Mouse (Mus musculus) heart, embryonic 13.5 days (tissue): ENCODE data around the gene Pid1. TPM values are rescaled to one million over a fixed set of nuclear protein-coding genes. Genes with fewer than 3 reads are reported as not detected.
A peak's percentile ranks its signal among the peaks of the same experiment; 100 is the strongest.

Experiments used
- ATAC-seq: fragments of 200-750 bp; cut with Nextera tagmentation; 2 replicates; pipeline ENCODE4 v1.8.0; 2017; ENCODE audit warnings: moderate TSS enrichment; ENCODE audit not compliant: insufficient number of reproducible peaks, low FRiP score, low TSS enrichment; ENCODE audit errors: extremely low read depth
- H3K27ac ChIP-seq: fragments of 300-500 bp; sonication (generic); replicated peaks from 2 replicates; pipeline ENCODE4 v1.5.1; 2015; ENCODE audit warnings: moderate library complexity, mild to moderate bottlenecking, inconsistent platforms
- H3K27me3 ChIP-seq: fragments of 300-500 bp; sonication (generic); replicated peaks from 2 replicates; pipeline ENCODE4 v1.6.1; 2015; ENCODE audit warnings: mild to moderate bottlenecking, inconsistent platforms
- H3K36me3 ChIP-seq: fragments of 300-500 bp; sonication (generic); 2 replicates; pipeline ENCODE4 v1.6.1; 2015; ENCODE audit warnings: mild to moderate bottlenecking, inconsistent platforms
- H3K4me1 ChIP-seq: fragments of 300-500 bp; sonication (generic); 2 replicates; pipeline ENCODE4 v1.6.1; 2015; ENCODE audit warnings: inconsistent platforms
- H3K4me2 ChIP-seq: fragments of 300-500 bp; sonication (generic); 2 replicates; pipeline ENCODE4 v1.6.1; 2015; ENCODE audit warnings: inconsistent platforms, mild to moderate bottlenecking, moderate library complexity
- H3K4me3 ChIP-seq: fragments of 300-500 bp; sonication (generic); 2 replicates; pipeline ENCODE4 v1.5.1; 2015; ENCODE audit warnings: moderate library complexity, mild to moderate bottlenecking, inconsistent platforms
- H3K9ac ChIP-seq: fragments of 300-500 bp; sonication (generic); 2 replicates; pipeline ENCODE4 v1.6.1; 2015; ENCODE audit warnings: inconsistent platforms, mild to moderate bottlenecking, moderate library complexity
- H3K9me3 ChIP-seq: fragments of 300-500 bp; sonication (generic); 2 replicates; pipeline ENCODE4 v1.6.1; 2016; ENCODE audit warnings: inconsistent platforms
- WGBS: fragments of 180-500 bp; shearing (Covaris S2); methylation state at CpG from one replicate; pipeline ENCODE4 v1.1.7; 2015; ENCODE audit warnings: mixed read lengths; 5-methylcytosine and 5-hydroxymethylcytosine counted together
- polyA plus RNA-seq: library from polyadenylated mRNA; unstranded; fragments of >200 nt; fragmentation: Nextera tagmentation; extraction: Ambion mirVana; gene quantifications from 2 replicates; pipeline ENCODE4 v1.2.1, GENCODE M21; 2015

Gene Pid1
- polyA plus RNA-seq, 1 experiment from 2014 or later, result 9.8 TPM

DNA sequence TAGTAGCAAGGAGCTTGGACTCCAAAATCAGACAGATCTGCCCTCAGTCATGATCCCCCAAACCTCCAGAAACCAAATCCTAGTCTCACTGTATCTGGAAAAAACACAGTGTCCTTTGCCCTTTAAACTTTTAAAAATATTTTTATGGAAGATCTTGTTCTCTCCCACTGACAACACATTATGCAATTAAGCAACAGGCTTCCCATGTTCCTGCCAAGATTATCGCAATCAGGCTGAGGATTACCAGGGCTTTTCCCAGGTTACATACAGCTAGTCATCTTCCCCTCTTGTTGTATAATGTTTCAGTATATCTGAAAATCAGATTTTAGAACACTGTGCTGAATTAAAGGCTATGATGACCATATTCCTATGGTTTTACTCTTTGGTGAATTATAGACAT is 64.3 kb downstream of the Pid1 start:
- ATAC-seq, result no peak
- H3K4me3 ChIP-seq, result no peak overlapping the region
- H3K27ac ChIP-seq, result no peak overlapping the region
- H3K36me3 ChIP-seq, result no peaks in the 10 kb centered on the region
- H3K27me3 ChIP-seq, result no peaks in the 10 kb centered on the region
- H3K4me2 ChIP-seq, result no peak overlapping the region
- H3K9me3 ChIP-seq, result no peaks in the 10 kb centered on the region
- no peak overlapping the region for H3K9ac ChIP-seq
- 70% methylated on average over 1 of the region's 1 CpGs for WGBS
- no peaks in the 10 kb centered on the region for H3K4me1 ChIP-seq

DNA sequence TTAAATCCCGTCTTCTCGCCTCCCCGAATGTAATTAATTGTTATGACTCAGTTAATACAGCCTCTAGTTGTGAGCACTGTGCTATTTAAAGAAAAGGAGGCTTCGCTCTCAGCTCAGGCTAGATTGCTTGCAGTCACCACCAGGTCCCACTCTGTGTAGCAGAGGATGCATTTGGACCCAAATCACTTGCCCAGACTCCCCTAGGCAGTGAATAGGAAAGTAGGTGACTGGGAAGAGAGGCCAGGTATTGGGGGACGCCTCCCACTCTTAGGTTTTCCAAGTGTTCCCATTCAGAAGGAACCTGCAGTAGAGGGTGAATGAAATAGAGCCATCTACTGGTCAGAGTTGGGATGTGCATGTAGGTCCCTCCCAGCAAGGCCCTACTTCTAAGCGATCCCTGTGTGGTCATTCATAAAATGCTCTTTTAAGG is 77.3 kb downstream of the Pid1 start:
- Histone ChIP-seq H3K9me3 (no peaks in the 10 kb centered on the region), H3K36me3 (no peaks in the 10 kb centered on the region), H3K4me1 (peaks cover 8% of the 10 kb centered on the region; the same call in 1 of the 2 replicates), H3K27ac (no peak overlapping the region), H3K4me2 (peak overlapping the region; percentile 32; the same call in 1 of the 2 replicates), H3K4me3 (no peak overlapping the region), H3K27me3 (peaks cover 27% of the 10 kb centered on the region), H3K9ac (no peak overlapping the region)
- no peak for ATAC-seq
- WGBS, result 28% methylated on average over 6 of the region's 6 CpGs

- Histone ChIP-seq H3K4me2 (no peak overlapping the region), H3K4me3 (no peak overlapping the region), H3K4me1 (peaks cover 8% of the 10 kb centered on the region; the same call in 1 of the 2 replicates), H3K9me3 (no peaks in the 10 kb centered on the region), H3K27me3 (peaks cover 27% of the 10 kb centered on the region), H3K36me3 (no peaks in the 10 kb centered on the region), H3K9ac (no peak overlapping the region), H3K27ac (no peak overlapping the region)
- 67% methylated on average over 7 of the region's 7 CpGs for WGBS
- no peak for ATAC-seq
These were observed 78.4 kb downstream of the Pid1 start for GRCm38 (mm10) chr1:84285620-84286019.

DNA sequence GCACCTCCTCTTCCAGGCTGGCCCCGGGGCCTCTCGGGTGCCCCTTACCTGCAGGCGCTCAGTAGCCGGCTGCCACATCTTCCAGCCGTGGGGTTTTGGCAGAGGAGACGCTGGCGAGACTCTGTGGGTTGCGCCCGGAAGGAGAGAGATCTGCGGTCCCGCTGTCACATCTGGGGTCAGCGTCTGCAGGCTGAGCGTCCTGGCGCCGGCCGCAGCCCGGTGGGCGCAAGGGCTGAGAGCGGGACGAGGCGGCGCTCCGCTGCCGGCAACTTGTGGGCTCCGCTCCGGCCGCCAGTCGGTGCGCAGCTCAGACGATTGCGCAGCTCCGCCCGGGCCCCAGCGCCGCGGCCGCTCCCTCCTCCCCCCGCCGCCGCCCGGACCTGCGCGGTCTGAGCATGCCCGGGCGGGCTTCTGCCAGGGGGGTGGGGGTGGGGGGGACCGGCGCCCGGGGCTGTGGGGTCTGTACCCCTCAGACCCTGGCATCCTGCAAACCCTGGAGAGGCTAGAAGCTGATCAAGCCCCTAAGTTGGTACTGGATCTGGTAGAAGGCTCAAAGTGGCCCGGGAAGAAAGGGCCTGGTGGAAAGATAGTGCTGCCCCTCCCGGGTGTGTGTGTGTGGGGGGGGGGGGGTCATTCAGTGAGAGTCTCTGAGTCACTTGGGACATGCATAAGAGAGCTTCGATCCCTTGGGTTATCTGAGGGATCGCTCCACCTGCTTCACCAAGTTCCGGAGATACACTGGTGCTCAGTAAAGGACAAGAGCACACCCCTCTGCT is 79.5 kb downstream of the Pid1 start:
- no peaks in the 10 kb centered on the region for H3K36me3 ChIP-seq
- H3K4me2 ChIP-seq, result peak overlapping the region; percentile 94
- 3% methylated on average over 28 of the region's 53 CpGs for WGBS
- peaks cover 8% of the 10 kb centered on the region; the same call in 1 of the 2 replicates for H3K4me1 ChIP-seq
- no peaks in the 10 kb centered on the region for H3K9me3 ChIP-seq
- peak overlapping the region; percentile 80 for H3K9ac ChIP-seq
- ATAC-seq, result 0 out of 2 replicates have a peak, but pooled peaks have one; percentile 51
- H3K4me3 ChIP-seq, result peak overlapping the region; percentile 67
- peaks cover 27% of the 10 kb centered on the region for H3K27me3 ChIP-seq
- no peak overlapping the region for H3K27ac ChIP-seq

GRCm38 (mm10) chr1:84283119-84283518 is 80.9 kb downstream of the Pid1 start:
- WGBS, result 6% methylated on average over 2 of the region's 2 CpGs
- H3K4me2 ChIP-seq, result peak overlapping the region; percentile 94
- peak overlapping the region; percentile 67 for H3K4me3 ChIP-seq
- H3K27ac ChIP-seq, result no peak overlapping the region
- 0 out of 2 replicates have a peak overlapping the region, but pooled peaks have one; percentile 40 for H3K9ac ChIP-seq
- peaks cover 27% of the 10 kb centered on the region for H3K27me3 ChIP-seq
- no peaks in the 10 kb centered on the region for H3K9me3 ChIP-seq
- H3K36me3 ChIP-seq, result no peaks in the 10 kb centered on the region
- H3K4me1 ChIP-seq, result peaks cover 8% of the 10 kb centered on the region; the same call in 1 of the 2 replicates
- no peak for ATAC-seq

DNA sequence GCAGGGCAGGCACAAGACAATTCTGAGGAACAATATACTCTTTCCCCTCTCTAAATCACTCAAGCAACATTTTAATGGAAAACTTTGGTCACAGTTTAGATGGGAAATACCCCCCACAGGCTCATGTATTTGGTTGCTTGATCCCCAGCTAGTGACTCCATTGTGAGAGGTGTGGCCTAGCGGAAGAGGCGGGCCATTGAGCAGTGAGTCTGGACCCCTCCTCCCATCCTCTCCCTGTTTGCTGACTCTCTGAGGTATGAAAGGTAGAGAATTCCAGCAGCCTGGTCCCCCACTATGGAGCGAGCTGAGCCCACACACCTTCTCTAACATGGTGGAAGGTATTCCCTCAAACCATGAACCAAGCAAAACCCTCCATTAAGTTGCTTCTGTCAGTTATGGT is 83.8 kb downstream of the Pid1 start:
- Histone ChIP-seq H3K36me3 (no peaks in the 10 kb centered on the region), H3K4me2 (no peak overlapping the region), H3K9ac (no peak overlapping the region), H3K27ac (no peak overlapping the region), H3K27me3 (peaks cover 19% of the 10 kb centered on the region), H3K4me1 (peaks cover 8% of the 10 kb centered on the region; the same call in 1 of the 2 replicates), H3K9me3 (no peaks in the 10 kb centered on the region), H3K4me3 (no peak overlapping the region)
- no peak for ATAC-seq
- 80% methylated on average over 3 of the region's 3 CpGs for WGBS

DNA sequence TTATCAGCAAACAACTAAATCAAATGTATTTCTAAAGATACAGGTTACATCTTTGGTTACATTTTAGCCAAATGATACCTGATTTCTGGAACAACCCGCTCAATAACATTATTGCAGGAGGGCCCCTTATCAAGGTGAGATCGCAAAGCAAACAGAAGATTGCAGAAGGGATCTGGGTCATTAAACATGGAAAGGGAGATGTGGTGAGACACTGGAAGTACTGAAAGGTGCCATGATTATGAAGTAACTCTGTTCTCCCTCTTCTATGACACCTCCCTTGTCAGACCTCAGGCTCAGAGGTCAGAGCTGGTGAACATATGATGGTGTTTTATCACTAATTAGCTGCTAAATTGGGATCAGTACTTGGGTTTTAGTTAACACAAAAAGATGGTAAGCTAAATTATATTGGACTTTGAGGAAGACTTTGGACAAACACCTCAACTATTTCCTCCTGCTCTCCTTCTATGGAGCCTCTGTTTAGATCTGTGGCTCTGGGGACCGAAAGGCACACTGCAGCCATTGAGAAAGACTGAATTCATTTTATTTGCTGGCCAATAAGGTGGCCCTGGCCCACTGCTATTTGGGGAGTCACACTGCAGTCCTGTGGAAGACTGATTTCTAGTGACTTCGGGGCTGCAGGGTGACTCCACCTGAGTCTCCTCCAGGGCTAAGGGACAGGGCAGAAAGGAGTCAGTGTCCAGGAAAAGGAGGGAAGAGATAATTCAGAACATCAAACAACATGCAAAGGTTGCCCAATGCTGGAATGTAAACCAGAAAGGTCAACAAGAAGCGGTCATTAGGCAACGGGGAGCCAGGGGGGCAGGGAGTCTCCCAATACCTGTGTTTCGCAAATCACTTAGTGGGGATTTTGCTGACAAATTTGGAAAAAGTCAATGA is 85.4 kb downstream of the Pid1 start:
- Histone ChIP-seq H3K27ac (no peak overlapping the region), H3K27me3 (peaks cover 9% of the 10 kb centered on the region), H3K36me3 (no peaks in the 10 kb centered on the region), H3K4me1 (no peaks in the 10 kb centered on the region), H3K9ac (no peak overlapping the region), H3K9me3 (no peaks in the 10 kb centered on the region), H3K4me3 (no peak overlapping the region), H3K4me2 (no peak overlapping the region)
- WGBS, result 72% methylated on average over 7 of the region's 7 CpGs
- ATAC-seq, result no peak

DNA sequence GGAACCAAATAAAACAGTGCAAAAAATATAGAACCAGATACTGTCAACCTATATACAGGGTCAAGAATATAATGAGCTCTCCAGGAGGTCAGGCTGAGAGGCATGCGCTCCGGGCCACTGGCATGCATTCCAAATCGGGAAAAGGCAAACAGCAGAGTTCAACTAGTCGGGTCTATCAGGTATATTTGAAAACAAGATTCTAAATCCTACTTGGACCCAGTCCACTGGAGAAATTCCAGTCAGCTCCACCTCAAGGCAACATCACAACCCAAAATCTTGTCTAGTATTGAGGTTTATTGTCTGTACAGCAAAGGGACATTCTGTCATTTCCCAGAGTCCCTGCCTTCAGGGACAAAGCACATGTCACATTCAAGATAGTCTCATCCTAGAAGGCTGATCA is 91.0 kb downstream of the Pid1 start:
- Histone ChIP-seq H3K27ac (no peak overlapping the region), H3K27me3 (no peaks in the 10 kb centered on the region), H3K9ac (no peak overlapping the region), H3K9me3 (no peaks in the 10 kb centered on the region), H3K4me2 (no peak overlapping the region), H3K4me3 (no peak overlapping the region), H3K4me1 (no peaks in the 10 kb centered on the region), H3K36me3 (no peaks in the 10 kb centered on the region)
- 57% methylated on average over 4 of the region's 4 CpGs for WGBS
- no peak for ATAC-seq

GRCm38 (mm10) chr1:84271712-84272200 is 92.2 kb downstream of the Pid1 start:
- Histone ChIP-seq H3K27me3 (no peaks in the 10 kb centered on the region), H3K4me2 (no peak overlapping the region), H3K9me3 (no peaks in the 10 kb centered on the region), H3K4me3 (no peak overlapping the region), H3K27ac (no peak overlapping the region), H3K4me1 (no peaks in the 10 kb centered on the region), H3K36me3 (no peaks in the 10 kb centered on the region), H3K9ac (no peak overlapping the region)
- ATAC-seq, result no peak
- WGBS, result 74% methylated on average over 2 of the region's 2 CpGs

GRCm38 (mm10) chr1:84257656-84258055 is 106.3 kb downstream of the Pid1 start:
- Histone ChIP-seq H3K4me1 (no peaks in the 10 kb centered on the region), H3K9ac (no peak overlapping the region), H3K4me2 (no peak overlapping the region), H3K9me3 (no peaks in the 10 kb centered on the region), H3K4me3 (no peak overlapping the region), H3K27ac (no peak overlapping the region), H3K27me3 (no peaks in the 10 kb centered on the region), H3K36me3 (no peaks in the 10 kb centered on the region)
- ATAC-seq, result no peak
- 80% methylated on average over 2 of the region's 2 CpGs for WGBS

DNA sequence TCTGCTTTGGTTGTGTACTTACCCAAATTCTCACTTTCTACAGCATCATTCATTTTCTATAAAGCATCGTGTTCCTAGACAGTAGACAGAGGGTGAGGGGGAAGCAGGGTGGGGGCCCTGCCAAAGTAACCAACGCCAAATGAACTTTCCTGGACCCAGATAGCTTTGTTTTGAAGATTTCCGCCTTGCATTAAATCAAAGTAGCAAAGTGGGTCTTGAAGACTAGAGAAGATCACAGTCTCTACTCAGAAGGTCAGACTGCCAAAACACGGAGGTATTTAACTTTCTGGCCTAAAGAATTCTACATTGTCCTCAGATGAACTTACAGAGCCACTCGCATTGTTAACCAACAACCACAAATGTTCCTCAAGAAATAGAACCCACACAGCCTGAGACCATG is 109.6 kb downstream of the Pid1 start:
- H3K9ac ChIP-seq, result no peak overlapping the region
- ATAC-seq, result no peak
- WGBS, result 58% methylated on average over 5 of the region's 5 CpGs

More for the DNA sequence above, 109.6 kb downstream of the Pid1 start:
- no peak overlapping the region for H3K4me2 ChIP-seq
- no peak overlapping the region for H3K27ac ChIP-seq
- H3K9me3 ChIP-seq, result no peaks in the 10 kb centered on the region
- no peak overlapping the region for H3K4me3 ChIP-seq
- H3K4me1 ChIP-seq, result no peaks in the 10 kb centered on the region
- H3K36me3 ChIP-seq, result no peaks in the 10 kb centered on the region
- no peaks in the 10 kb centered on the region for H3K27me3 ChIP-seq
